Mouse (Mus musculus) T-helper 1 cell (primary cell): ENCODE data around the gene Olfr572.

Experiments
- in situ Hi-C: fragments of 300-600 bp; cut with MboI, MseI; formaldehyde crosslinking; loops from one replicate; pipeline ENCODE4 v1.15.1; 2025; ENCODE audit warnings: high pct_unique_total_duplicates

Gene Olfr572

GRCm38 (mm10) chr7:102924109-102924508 lies at the start of gene Olfr572:
Gene Olfr572, plus strand, starts transcription at chr7:102924409.
- in situ Hi-C loops = no loop called here

DNA sequence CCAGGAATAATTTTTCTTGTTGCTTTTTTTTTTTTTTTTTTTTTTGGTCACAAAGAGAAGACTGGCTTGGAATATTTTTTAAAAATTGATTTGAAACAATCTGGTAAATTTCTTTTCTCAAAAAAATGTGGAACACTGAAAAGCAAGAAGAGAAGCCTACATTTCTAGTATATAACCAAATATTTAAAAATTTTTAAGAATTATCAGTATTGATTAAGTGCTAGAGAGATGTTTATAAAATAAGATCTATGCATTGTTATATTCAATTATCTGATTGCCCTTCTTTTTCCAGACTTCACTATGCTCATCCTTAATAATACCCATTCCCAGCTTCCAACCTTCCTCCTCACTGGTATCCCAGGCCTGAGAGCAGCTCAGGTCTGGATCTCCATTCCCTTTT lies 47.4 kb upstream of the Olfr572 start, which contains the start of gene Olfr568:
Gene Olfr568, plus strand, starts transcription at position 301 of the 400 bp plus-strand sequence.
- in situ Hi-C loops = no loop called here

GRCm38 (mm10) chr7:102890782-102891181 lies 33.4 kb upstream of the Olfr572 start, which contains the start of gene Olfr569:
Gene Olfr569, minus strand, starts transcription at chr7:102890882.
- in situ Hi-C loops = no loop called here

GRCm38 (mm10) chr7:102915261-102915660 lies 8.9 kb upstream of the Olfr572 start:
- in situ Hi-C loops = loop anchor here (10.0 kb wide), 1 partner anchor 220 kb away; the partner anchor contains the start of gene Olfr557

DNA sequence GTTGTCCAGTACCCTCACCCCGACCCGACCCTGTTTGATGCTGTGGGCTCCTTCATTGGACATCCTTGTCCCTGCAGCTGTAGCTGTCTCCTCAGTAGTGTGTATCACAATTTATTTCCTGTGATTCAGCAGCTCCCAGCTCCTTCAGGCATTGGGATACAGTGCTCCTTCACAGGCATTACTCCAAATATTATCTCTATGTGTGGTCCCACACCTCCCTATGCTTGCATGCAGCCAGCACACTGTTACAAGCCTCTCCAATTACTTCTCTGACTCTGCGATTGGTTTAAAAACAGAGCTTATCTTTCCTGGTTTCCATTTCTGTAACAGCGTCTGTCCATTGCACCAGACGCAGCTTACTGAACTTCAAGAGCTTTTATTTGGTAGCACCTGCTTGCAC lies 7.8 kb upstream of the Olfr572 start:
- in situ Hi-C loops = loop anchor here (10.0 kb wide), 1 partner anchor 222 kb away; the partner anchor contains the start of gene Olfr557

GRCm38 (mm10) chr7:102917032-102917875 lies 7.0 kb upstream of the Olfr572 start, which contains the start of gene Olfr571:
Gene Olfr571, minus strand, starts transcription at chr7:102917536.
- in situ Hi-C loops = loop anchor here (10.0 kb wide), 1 partner anchor 222 kb away; the partner anchor contains the start of gene Olfr557

GRCm38 (mm10) chr7:102919632-102920031 lies 4.6 kb upstream of the Olfr572 start:
- in situ Hi-C loops = loop anchor here (10.0 kb wide), 1 partner anchor 225 kb away; the partner anchor contains the start of gene Olfr557

- in situ Hi-C loops = no loop called here
These were observed 2.9 kb downstream of the Olfr572 start for GRCm38 (mm10) chr7:102927105-102927504.

GRCm38 (mm10) chr7:102942475-102942874 lies 18.3 kb downstream of the Olfr572 start, which contains the start of gene Olfr573-ps1:
Gene Olfr573-ps1, minus strand, starts transcription at chr7:102942575.
- in situ Hi-C loops = no loop called here

DNA sequence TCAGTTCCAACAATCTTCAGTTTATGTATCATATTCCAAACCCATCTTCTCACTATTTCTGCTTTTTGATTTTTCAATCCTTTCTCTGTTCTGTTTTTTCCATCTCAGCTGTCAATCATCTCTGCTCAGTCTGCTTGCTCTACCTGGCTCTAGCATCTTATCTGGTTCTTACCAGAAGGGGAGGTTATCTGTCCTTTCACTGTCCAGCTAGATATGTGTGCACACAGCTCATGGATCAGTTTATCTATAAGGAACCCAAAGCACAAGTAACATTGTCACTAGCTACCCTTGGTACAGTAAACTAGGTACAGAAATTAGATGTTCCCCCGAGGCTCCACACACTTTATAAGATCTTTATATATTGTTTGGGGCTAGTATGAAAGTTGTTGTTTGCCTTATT lies 19.2 kb downstream of the Olfr572 start:
- in situ Hi-C loops = no loop called here

GRCm38 (mm10) chr7:102948167-102948566 lies 24.0 kb downstream of the Olfr572 start, which contains the start of gene Olfr574:
Gene Olfr574, plus strand, starts transcription at chr7:102948467.
- in situ Hi-C loops = no loop called here

- in situ Hi-C loops = no loop called here
These were observed 26.5 kb downstream of the Olfr572 start for GRCm38 (mm10) chr7:102950732-102951131.

DNA sequence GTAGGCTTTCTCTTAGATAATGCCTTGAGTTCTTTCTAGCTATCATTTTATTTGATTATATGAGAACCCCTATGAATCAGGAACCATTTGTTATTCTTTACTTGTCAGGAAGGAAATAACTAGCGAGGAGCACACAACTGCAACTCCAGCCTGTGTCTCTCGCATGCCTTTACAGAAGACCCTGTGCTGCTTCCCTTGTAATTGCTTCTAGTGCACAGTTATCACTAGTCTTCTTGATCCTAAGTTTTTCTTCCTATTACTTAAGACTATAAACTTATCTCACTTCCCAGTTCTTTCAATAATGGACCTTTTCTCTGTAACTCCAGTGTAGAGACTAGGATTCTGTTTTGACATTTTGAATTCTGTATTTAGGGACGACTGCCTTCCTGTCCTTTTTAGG lies 33.9 kb downstream of the Olfr572 start:
- in situ Hi-C loops = no loop called here

DNA sequence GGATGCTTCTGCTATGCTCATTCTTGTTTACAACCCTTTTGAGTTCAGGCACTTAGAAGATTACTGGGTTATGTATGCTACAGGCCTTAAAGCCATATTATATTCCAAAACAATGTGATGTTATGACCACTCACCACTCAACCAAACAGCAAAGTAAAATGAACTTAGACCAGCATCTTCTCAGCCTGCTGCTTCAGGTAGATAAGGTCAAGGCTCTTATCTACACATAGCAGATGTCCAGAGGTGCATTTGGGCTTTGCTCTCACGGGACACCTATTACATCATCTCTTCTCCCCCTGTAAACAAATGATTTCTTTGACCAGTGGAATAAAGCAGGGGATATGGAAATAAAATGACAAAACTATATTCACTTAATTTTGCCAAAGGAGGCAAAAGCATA lies 34.4 kb downstream of the Olfr572 start, which contains the start of gene Olfr575:
Gene Olfr575, minus strand, starts transcription at position 183 of the 400 bp plus-strand sequence.
- in situ Hi-C loops = no loop called here

- in situ Hi-C loops = no loop called here
These were observed 38.2 kb downstream of the Olfr572 start, which contains the start of gene Olfr576 for GRCm38 (mm10) chr7:102962360-102962759. Gene Olfr576, plus strand, starts transcription at chr7:102962660.

GRCm38 (mm10) chr7:102974399-102974798 lies 50.2 kb downstream of the Olfr572 start:
- in situ Hi-C loops = no loop called here

DNA sequence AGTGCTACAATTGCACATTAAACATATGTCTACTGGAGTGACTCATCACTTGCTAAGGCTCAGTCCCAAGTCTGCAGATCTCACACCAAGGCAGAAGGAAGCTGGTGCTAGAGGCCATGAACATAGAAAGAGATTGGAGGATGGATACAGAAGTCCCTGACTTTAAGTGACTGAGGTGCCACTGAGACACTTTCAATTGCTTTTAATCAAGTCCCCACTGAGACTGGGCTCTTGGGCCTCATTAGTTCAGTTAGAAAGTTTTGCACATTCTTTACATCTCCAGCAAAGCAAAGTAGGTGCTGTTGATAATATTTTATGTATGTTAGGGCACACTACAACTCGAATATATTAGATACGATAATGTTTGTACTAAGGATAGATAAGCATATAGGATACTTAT lies 51.6 kb downstream of the Olfr572 start, which contains the start of gene Olfr577:
Gene Olfr577, minus strand, starts transcription at position 101 of the 400 bp plus-strand sequence.
- in situ Hi-C loops = no loop called here
